Mouse (Mus musculus) hindbrain, embryonic 11.5 days (tissue): ENCODE data around the gene Gcgr. TPM values are rescaled to one million over a fixed set of nuclear protein-coding genes. Genes with fewer than 3 reads are reported as not detected.

Source experiments
- ATAC-seq: fragments of 200-750 bp; cut with Nextera tagmentation; 2 replicates; pipeline ENCODE4 v1.8.0; 2017; ENCODE audit warnings: mild to moderate bottlenecking, moderate TSS enrichment, moderate library complexity; ENCODE audit not compliant: low FRiP score
- DNase-seq: peaks from one replicate; pipeline ENCODE4 v3.0.0-alpha.2; 2015; ENCODE audit warnings: low spot score
- H3K27ac ChIP-seq: fragments of 300-500 bp; sonication (generic); 2 replicates; pipeline ENCODE4 v1.5.1; 2014; ENCODE audit warnings: mild to moderate bottlenecking, low read depth, low read length
- H3K27me3 ChIP-seq: fragments of 300-500 bp; sonication (generic); 2 replicates; pipeline ENCODE4 v1.6.1; 2014; ENCODE audit warnings: mild to moderate bottlenecking, low read length, moderate library complexity, mixed read lengths; ENCODE audit not compliant: control insufficient read depth, insufficient read depth
- H3K36me3 ChIP-seq: fragments of 300-500 bp; sonication (generic); 2 replicates; pipeline ENCODE4 v1.6.1; 2014; ENCODE audit warnings: mild to moderate bottlenecking, low read length, moderate library complexity, mixed read lengths; ENCODE audit not compliant: control insufficient read depth, insufficient read depth
- H3K4me1 ChIP-seq: fragments of 300-500 bp; sonication (generic); replicated peaks from 2 replicates; pipeline ENCODE4 v1.6.1; 2014; ENCODE audit warnings: low read length, mixed read lengths; ENCODE audit not compliant: control insufficient read depth, insufficient read depth
- H3K4me2 ChIP-seq: fragments of 300-500 bp; sonication (generic); replicated peaks from 2 replicates; pipeline ENCODE4 v1.6.1; 2014; ENCODE audit warnings: mild to moderate bottlenecking, low read depth, low read length
- H3K4me3 ChIP-seq: fragments of 300-500 bp; sonication (generic); 2 replicates; pipeline ENCODE4 v1.5.1; 2014; ENCODE audit warnings: low read depth, low read length
- H3K9ac ChIP-seq: fragments of 300-500 bp; sonication (generic); 2 replicates; pipeline ENCODE4 v1.6.1; 2014; ENCODE audit warnings: low read depth, low read length
- H3K9me3 ChIP-seq: fragments of 300-500 bp; sonication (generic); 2 replicates; pipeline ENCODE4 v1.6.1; 2016; ENCODE audit warnings: low read length; ENCODE audit not compliant: control insufficient read depth
- WGBS: fragments of 180-500 bp; shearing (Covaris S2); extraction: QIAGEN DNeasy Blood & Tissue Kit; methylation state at CpG from one replicate; pipeline ENCODE4 v1.1.7; 2014; 5-methylcytosine and 5-hydroxymethylcytosine counted together
- polyA plus RNA-seq: library from polyadenylated mRNA; unstranded; fragments of >200 nt; fragmentation: Nextera tagmentation; extraction: Ambion mirVana; gene quantifications from 2 replicates; pipeline ENCODE4 v1.2.1, GENCODE M21; 2014

The Gcgr gene
- polyA plus RNA-seq, 1 experiment from 2014 or later: 0.56 TPM

DNA sequence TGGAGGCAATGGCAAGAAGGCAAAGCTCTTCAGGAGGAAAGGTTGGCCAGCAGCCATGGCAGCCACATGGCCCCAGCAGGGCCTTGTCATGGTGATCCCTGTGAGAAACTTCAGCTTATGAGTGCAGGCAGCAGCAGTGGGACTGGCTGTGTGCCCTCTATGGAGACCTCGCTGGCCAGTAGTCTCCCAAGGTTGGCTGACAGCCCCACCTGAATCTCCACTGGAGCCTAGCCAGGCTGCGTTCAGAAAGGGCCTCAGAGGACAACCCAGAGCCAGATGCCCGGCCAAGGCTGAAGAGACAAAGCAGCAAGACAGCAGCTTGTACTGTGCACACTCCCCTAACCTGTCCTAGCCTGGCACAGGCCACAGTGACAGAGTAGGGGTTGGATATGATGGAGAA is 8.0 kb downstream of the Gcgr start:
- 87% methylated on average over 3 of the region's 3 CpGs for WGBS
- no peaks in the 10 kb centered on the region; the same call in 1 of the 2 replicates for H3K4me1 ChIP-seq
- no peak overlapping the region for H3K4me2 ChIP-seq
- H3K9ac ChIP-seq: no peak overlapping the region
- 0 out of 2 replicates have a peak, but pooled peaks cover 2% of the 10 kb centered on the region for H3K36me3 ChIP-seq
- H3K27me3 ChIP-seq: 0 out of 2 replicates have a peak, but pooled peaks cover under 1% of the 10 kb centered on the region
- no peak overlapping the region for H3K4me3 ChIP-seq
- peak overlapping the region; percentile 4; the same call in 1 of the 2 replicates for H3K27ac ChIP-seq
- no peak for DNase-seq
- no peak for ATAC-seq
- H3K9me3 ChIP-seq: no peaks in the 10 kb centered on the region

DNA sequence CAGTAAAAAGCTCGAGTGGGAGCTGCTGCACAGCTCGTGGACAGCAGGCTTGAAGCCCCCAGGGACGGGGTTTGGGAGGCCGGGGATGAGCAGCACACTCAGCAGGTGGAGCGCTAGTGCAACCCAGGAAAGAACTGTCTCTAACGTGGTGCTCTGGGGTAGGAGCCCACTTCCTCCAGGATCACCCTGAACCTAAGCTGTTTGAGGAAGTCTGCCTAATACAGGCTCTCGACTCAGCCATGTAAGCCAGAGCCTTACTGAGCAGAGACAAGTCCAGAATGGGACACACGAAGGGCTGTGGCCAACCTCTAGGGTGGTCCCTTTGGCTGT is 8.4 kb downstream of the Gcgr start:
- Histone ChIP-seq H3K4me3 (no peak overlapping the region), H3K9me3 (no peaks in the 10 kb centered on the region), H3K27ac (peak overlapping the region; percentile 4; the same call in 1 of the 2 replicates), H3K4me2 (no peak overlapping the region), H3K4me1 (no peaks in the 10 kb centered on the region; the same call in 1 of the 2 replicates), H3K36me3 (0 out of 2 replicates have a peak, but pooled peaks cover 4% of the 10 kb centered on the region), H3K9ac (no peak overlapping the region), H3K27me3 (no peaks in the 10 kb centered on the region)
- ATAC-seq (no peak), DNase-seq (peak; percentile 18)
- WGBS: 58% methylated on average over 8 of the region's 8 CpGs

DNA sequence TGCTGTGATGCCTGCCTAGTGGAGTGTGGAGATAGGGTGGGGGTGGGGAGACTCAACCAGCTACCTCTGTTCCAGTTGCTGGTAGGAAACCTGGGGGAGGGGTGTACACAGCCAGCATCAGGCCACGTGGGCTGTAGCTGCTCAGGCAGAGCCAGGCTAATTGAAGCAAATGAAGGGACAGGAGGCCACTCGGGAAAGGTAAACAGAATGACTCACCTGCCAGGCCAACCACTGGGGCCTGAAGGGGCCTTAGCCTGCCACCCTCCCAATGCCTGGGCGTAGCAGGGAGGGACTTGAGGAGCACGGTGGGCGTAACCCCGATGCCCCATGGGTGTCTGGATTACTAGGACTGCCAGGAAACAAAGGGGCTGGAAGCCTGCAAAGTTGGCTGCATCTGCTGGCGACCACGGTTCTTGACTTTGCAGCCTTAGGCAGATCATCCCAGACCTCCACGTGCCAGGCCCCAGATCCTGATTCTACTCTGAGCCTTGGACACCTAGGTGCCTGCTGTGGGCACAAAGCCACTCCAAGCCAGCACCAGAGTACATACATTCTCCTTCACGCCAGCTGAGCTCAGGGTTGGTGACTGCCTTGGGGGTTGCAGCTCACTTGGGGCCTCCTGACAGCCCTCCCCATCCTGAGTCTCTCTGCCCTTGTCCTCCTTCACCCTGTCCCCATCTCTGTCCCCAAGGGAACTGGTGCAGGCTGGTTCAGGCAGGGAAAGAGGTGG is 9.0 kb downstream of the Gcgr start:
- Histone ChIP-seq H3K4me1 (no peaks in the 10 kb centered on the region; the same call in 1 of the 2 replicates), H3K27me3 (no peaks in the 10 kb centered on the region), H3K27ac (peak overlapping the region; percentile 48; the same call in 1 of the 2 replicates), H3K4me2 (no peak overlapping the region), H3K4me3 (no peak overlapping the region), H3K36me3 (0 out of 2 replicates have a peak, but pooled peaks cover 6% of the 10 kb centered on the region), H3K9me3 (no peaks in the 10 kb centered on the region), H3K9ac (no peak overlapping the region; the same call in 1 of the 2 replicates)
- ATAC-seq (peak; percentile 71), DNase-seq (peak; percentile 39)
- WGBS: 28% methylated on average over 10 of the region's 10 CpGs

DNA sequence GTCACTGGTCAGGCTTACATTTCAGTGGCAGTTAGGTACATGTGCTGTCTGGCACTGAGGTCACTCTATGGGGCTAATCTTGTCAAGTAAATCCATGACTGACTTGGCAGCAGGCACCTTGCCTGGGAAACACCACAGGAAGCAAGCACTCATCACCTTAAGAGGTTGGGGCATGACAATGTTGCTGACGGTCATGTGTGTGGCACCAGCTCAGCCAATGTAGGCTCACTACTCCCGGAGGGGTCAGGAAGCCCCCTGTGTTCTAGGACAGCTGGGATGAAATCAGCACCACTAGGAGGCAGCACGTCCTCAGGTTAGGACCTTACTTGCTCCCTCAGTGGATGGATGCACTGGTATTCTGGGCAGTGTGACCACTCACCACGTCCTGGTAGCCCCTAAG is 11.4 kb downstream of the Gcgr start:
- Histone ChIP-seq H3K27me3 (no peaks in the 10 kb centered on the region), H3K36me3 (0 out of 2 replicates have a peak, but pooled peaks cover 7% of the 10 kb centered on the region), H3K4me1 (no peaks in the 10 kb centered on the region; the same call in 1 of the 2 replicates), H3K9me3 (no peaks in the 10 kb centered on the region), H3K4me3 (no peak overlapping the region), H3K9ac (no peak overlapping the region), H3K4me2 (no peak overlapping the region), H3K27ac (no peak overlapping the region)
- peak; percentile 35 for DNase-seq
- ATAC-seq: no peak
- 30% methylated on average over 4 of the region's 4 CpGs for WGBS

DNA sequence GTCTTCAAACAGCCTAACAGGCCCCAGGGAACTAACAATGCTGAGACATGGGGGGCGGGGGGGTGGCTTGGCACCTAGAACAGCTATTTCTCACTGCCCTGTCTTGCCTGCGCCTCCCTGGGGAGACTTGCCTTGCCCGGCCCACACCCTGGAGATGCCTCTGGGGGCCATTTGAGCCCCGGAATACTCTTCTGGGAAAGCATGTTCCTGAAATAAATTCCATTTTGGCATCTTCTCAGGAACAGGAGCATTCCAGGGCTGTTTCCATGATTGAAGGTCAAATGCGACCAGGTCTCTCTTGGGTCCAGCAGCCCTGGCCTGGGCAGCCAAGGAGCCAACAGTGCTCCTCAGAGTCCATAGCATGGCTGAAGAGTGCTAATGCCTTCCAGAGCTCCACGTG is 11.9 kb downstream of the Gcgr start:
- Histone ChIP-seq H3K4me2 (no peak overlapping the region), H3K4me3 (no peak overlapping the region), H3K27ac (no peak overlapping the region), H3K27me3 (no peaks in the 10 kb centered on the region), H3K36me3 (0 out of 2 replicates have a peak, but pooled peaks cover 7% of the 10 kb centered on the region), H3K9me3 (no peaks in the 10 kb centered on the region), H3K4me1 (no peaks in the 10 kb centered on the region; the same call in 1 of the 2 replicates), H3K9ac (no peak overlapping the region)
- ATAC-seq: no peak
- WGBS: 91% methylated on average over 6 of the region's 6 CpGs
- DNase-seq: no peak

DNA sequence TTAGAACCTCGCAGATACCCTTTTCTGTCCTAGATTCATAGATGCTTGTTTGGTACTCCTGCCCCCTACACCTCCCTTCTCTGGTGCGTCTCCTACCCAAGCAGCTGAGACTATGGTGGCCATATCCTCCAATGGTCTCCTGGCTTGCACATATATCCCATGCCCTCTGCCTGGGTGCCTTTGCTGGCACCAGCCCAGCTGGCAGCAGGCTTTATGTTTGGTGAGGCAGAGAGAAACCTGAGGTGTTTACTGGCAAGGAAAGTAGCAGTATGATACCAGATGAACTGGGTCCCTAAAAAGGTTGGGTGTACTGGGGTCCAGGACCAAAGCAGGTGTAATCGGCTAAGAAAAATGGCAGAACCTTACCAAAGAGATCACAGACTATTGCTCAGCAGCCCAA is 15.5 kb downstream of the Gcgr start:
- Histone ChIP-seq H3K27ac (no peak overlapping the region), H3K36me3 (0 out of 2 replicates have a peak, but pooled peaks cover 7% of the 10 kb centered on the region), H3K9ac (no peak overlapping the region), H3K27me3 (no peaks in the 10 kb centered on the region), H3K4me2 (no peak overlapping the region), H3K4me3 (no peak overlapping the region), H3K4me1 (peaks cover 10% of the 10 kb centered on the region), H3K9me3 (no peaks in the 10 kb centered on the region)
- ATAC-seq: no peak
- DNase-seq: no peak
- 96% methylated on average over 3 of the region's 3 CpGs for WGBS

DNA sequence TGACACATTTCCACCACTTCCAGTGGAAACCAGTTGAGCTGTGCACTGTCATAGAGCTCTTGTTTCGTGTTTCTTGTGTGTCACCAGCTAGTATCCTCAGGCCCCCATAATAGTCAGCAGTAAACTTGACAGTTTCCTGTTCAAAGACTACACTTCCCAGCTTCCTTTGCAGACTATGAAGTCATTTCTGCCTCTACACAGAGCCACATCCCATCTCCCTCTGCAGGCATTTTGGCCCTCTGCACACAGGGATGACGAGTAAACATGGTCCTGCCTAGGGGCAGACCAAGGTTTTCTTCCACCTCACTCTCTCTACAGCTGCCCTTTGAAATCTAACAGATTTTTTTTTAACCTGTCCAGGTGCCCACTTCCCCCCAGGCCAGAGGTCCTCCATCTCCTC is 17.0 kb downstream of the Gcgr start:
- 0 out of 2 replicates have a peak, but pooled peaks cover 7% of the 10 kb centered on the region for H3K36me3 ChIP-seq
- DNase-seq (no peak), ATAC-seq (no peak)
- H3K9me3 ChIP-seq: no peaks in the 10 kb centered on the region
- H3K4me1 ChIP-seq: peaks cover 10% of the 10 kb centered on the region
- H3K27ac ChIP-seq: no peak overlapping the region
- WGBS: 81% methylated on average over 2 of the region's 2 CpGs
- no peak overlapping the region for H3K4me2 ChIP-seq
- H3K9ac ChIP-seq: no peak overlapping the region
- H3K4me3 ChIP-seq: no peak overlapping the region
- no peaks in the 10 kb centered on the region for H3K27me3 ChIP-seq

DNA sequence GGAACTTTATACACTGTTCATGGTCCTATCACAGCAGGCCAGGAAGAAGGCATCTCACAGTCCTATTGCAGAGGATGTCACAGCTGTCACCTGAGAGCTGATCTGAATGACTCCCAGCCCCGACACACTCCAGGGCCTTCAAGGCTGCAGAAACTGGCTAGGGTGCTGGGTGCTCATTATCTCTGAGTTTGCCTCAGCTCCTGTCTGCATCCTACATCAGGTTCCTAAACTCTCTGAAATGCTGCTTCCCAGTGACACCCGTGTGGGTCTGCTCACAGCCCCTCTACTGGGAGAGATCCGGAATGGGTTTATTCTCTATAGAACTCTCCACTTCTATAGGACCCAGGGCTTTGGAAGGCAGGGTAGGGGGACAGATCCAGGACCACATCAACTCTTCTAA is 17.7 kb downstream of the Gcgr start:
- Histone ChIP-seq H3K9me3 (no peaks in the 10 kb centered on the region), H3K36me3 (0 out of 2 replicates have a peak, but pooled peaks cover 5% of the 10 kb centered on the region), H3K27ac (no peak overlapping the region), H3K4me2 (peak overlapping the region; percentile 59), H3K4me3 (peak overlapping the region; percentile 99), H3K9ac (no peak overlapping the region), H3K4me1 (peaks cover 10% of the 10 kb centered on the region), H3K27me3 (no peaks in the 10 kb centered on the region)
- DNase-seq: no peak
- WGBS: 85% methylated on average over 3 of the region's 3 CpGs
- ATAC-seq: no peak

DNA sequence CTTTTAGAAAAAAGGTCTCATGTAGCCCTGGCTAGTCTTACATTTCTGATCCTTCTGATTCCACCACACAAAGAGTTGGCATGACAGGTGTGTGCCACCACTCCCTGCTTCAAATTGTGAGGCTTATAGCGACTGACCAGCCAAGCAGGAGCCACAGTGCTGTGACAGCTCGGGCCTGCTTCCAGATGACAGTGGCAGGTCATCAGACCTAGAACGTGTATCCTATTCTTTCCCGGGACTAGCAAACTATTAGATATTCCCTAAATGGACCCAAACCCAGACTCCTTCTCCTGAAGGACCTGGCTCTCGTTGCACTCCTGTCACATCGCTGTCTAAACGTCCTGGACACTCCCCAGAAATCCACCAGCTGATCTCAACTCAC is 18.3 kb downstream of the Gcgr start:
- Histone ChIP-seq H3K4me3 (peak overlapping the region; percentile 99), H3K9ac (peak overlapping the region; percentile 96), H3K27ac (peak overlapping the region; percentile 77), H3K27me3 (no peaks in the 10 kb centered on the region), H3K36me3 (0 out of 2 replicates have a peak, but pooled peaks cover 3% of the 10 kb centered on the region), H3K4me2 (peak overlapping the region; percentile 59), H3K9me3 (no peaks in the 10 kb centered on the region), H3K4me1 (peaks cover 10% of the 10 kb centered on the region)
- 30% methylated on average over 7 of the region's 7 CpGs for WGBS
- no peak for DNase-seq
- no peak for ATAC-seq
